Mouse (Mus musculus) urinary bladder, postnatal 4 days (tissue): ENCODE data around the gene Cysrt1.

ENCODE experiments used
- DNase-seq, 2 experiments: peaks; one replicate each; pipeline ENCODE4 v3.0.0; 2021 to 2022; ENCODE audit warnings: low spot score in 2 of 2

Cysrt1 gene

DNA sequence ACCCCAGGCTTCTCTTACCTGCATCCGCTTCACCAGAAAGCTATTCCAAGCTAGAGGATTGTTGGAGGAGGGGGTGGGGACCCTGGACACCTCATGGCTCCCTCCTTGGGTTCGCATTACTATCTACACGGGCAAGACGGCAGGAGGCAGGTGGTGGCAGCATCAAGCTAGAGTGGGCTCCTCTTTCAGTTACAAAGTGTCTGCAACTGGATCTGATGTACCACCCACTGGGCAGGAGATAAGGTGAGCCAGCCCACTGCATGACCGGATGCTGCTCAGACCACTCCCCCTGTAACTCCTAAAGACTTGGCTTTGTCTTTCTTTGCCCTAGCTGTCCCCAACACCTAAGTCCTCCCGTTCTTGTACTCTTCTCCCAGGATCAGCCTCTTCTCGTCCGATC lies 5.6 kb downstream of the Cysrt1 start, which contains the start of gene Rnf224:
TSS of gene Rnf224 (minus strand) at position 174 of the 400 bp plus-strand sequence.
- DNase-seq: no peak

- no peak for DNase-seq
Measured at GRCm38 (mm10) chr2:25234551-25235220, 7.6 kb downstream of the Cysrt1 start.

- no peak for DNase-seq
Measured at GRCm38 (mm10) chr2:25234050-25234449, 8.2 kb downstream of the Cysrt1 start, which contains the start of gene Slc34a3. TSS of gene Slc34a3 (minus strand) at chr2:25234364.

GRCm38 (mm10) chr2:25233421-25233820 lies 8.8 kb downstream of the Cysrt1 start:
- DNase-seq: no peak

- DNase-seq: no peak
Measured at GRCm38 (mm10) chr2:25231038-25231437, 11.2 kb downstream of the Cysrt1 start.

GRCm38 (mm10) chr2:25230581-25230980 lies 11.7 kb downstream of the Cysrt1 start:
- no peak for DNase-seq

GRCm38 (mm10) chr2:25229582-25229981 lies 12.7 kb downstream of the Cysrt1 start:
- DNase-seq: no peak

DNA sequence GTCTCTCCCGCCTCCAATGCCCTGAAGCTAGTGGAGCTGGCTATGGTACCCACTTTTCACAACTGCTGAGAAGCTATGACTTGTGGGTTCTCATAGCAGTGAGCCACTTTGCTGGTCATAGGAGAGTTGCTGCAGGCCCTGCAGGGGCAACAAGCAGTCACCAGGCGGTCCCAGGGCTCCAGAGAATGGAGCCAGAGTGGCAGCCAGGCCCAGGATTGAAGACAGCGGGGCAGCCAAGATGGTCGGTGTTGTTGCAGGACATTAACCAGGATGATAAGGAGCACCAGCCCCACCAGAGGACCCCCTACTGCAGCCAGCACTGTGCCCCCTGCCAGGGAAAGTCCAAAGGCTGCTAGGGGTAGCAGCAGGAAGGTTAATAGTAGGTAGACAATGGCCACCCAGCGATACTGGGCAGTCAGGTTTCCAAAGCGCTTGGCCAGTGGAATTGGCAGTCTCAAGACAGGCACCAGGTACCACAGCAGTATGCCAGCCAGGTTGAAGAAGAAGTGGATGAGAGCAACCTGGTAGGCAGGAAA lies 13.2 kb downstream of the Cysrt1 start:
- DNase-seq: no peak

GRCm38 (mm10) chr2:25228431-25228889 lies 13.8 kb downstream of the Cysrt1 start:
- peak; percentile 84 to 86 for DNase-seq

GRCm38 (mm10) chr2:25227406-25227805 lies 14.8 kb downstream of the Cysrt1 start:
- DNase-seq: no peak

DNA sequence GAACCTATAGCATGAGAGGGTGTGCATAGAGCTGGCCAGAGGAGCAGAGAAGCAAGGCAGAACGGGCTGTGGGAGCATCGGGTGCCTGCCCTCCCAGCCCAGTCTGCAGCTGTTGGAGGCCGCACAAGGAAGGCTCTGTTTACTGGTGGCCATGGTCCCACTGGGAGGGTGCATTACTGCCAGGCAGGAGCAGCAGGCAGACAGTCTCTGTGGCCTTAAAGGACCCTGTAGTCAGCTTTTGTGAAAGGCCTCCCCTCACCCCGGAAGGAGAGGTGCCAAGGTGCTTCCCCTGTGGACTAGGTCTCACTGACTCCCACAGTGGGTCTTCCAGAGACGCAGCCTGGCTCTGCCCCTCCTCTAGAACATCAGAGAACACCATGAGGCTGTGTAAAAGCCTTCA lies 15.4 kb downstream of the Cysrt1 start:
- no peak for DNase-seq

DNA sequence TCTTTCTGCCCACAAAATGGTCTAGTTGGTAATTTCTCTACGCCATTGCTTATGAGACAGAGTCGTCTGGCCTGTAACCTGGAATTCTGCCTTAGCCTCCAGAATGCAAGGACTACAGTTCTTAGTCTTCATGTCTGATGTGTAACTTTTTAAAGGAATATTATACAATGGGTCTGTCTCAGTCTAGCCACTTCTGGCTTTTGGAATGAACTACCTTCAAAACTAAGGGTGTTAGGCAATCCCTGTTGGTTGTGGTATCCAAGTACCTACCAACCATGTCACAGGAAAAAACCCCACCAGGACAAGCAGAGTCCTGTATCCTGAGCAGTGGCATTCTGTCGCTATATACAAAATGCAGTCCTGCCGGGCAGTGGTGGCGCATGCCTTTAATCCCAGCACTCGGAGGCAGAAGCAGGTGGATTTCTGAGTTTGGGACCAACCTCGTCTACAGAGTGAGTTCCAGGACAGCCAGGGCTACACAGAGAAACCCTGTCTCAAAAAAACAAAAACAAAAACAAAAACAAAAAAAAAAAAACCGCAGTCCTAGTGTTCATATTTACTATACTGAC lies 16.4 kb downstream of the Cysrt1 start:
- DNase-seq: no peak

- DNase-seq: peak; percentile 97 to 99
Measured at GRCm38 (mm10) chr2:25224766-25225752, 17.2 kb downstream of the Cysrt1 start.

- DNase-seq: no peak
Measured at GRCm38 (mm10) chr2:25224492-25224765, 17.8 kb downstream of the Cysrt1 start, which contains the start of gene Tubb4b. TSS of gene Tubb4b (minus strand) at chr2:25224702.

DNA sequence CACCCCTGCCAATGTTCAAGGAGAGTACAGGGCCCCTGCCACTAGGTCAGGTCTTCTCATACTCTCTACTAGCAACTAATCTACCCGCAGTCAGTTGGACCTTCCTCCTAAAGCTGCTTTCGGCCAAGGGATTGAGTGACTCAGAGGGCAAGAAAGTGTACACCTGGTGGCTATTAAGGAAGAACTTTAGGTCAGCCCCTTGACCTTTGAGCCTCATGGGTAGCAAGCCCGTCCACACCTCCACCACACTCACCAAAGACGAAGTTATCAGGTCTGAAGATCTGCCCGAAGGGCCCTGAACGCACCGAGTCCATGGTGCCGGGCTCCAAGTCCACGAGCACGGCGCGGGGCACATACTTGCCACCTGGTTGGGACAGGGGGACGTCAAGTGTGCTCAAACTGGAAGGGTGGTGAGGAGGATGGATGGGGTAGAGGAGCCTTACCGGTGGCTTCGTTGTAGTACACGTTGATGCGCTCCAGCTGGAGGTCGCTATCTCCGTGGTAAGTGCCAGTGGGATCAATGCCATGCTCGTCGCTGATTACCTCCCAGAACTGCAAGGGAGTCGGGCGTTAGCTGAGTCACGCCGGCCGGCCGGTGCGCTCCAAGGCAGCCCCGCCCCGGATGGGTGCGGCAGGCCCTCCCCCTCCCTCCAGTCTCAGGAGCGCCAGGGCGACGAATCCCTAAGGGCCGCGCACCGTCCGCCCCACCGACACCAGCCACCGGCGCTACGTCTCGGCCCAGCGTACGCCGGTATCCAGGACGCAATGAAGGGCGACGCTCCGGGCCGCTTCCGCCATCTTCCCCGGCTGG lies 18.4 kb downstream of the Cysrt1 start:
- peak; percentile 73 to 83 for DNase-seq

DNA sequence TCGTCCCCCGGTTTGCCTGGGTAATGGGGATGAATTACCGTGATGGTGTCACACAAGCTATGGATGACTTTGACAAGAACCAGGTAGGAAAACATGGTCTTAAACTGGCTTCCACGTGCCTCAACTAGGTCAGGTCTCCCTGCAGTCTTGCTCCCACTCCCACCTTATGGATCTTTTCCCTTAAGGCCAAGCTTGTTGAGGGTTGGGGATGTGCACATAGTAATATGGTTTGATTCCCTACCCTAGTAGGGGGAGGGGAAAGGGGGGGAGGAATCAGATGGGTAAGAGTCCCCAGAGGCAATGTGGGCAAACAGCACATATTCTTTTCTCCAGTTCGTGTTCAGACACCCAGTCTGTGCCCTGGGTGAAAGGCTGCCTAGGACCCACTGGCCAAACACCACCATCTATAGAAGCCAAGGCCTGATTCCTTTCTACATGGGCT lies 20.9 kb downstream of the Cysrt1 start:
- DNase-seq: no peak

DNA sequence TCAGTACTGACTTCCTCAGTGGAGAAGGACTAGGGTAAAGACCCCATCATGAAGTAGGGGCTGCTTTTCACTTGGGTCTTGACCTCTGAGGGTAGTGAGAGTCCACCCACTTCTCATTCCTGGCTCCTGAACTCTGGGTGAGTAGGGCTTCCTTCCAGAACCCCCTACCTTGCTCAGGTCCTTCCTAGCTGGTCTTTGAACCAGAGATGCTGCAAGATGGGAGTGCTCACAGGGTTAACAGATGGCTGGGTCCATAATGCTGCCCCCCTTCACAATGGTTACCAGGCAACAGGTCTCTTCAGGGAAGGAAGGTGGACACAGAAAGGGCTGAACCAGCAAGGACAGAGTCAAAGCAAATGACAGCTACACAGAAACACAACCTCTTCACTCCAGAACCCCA lies 23.8 kb downstream of the Cysrt1 start, which contains the start of gene Fam166a:
TSS of gene Fam166a (plus strand) at position 301 of the 400 bp plus-strand sequence.
- no peak for DNase-seq

DNA sequence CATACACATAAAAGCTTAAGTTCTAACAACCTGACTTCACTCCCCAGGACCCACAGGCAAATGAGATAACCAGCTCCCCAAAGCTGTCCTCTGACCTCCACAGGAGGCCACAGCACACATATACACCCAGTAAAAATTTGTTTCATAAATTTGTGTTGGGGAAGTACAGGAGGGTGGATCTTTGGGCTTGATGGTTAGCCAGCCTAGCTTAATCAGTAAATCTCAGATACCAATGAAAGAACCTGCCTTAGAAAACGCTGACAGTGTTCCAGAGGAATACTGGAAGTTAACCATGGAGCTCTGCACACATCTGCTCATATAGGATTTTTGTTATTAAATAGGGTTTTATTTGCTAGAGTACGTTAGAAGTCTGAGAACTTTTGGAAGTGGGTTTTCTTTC lies 24.6 kb downstream of the Cysrt1 start:
- DNase-seq: no peak

- DNase-seq: no peak
Measured at GRCm38 (mm10) chr2:25214444-25214843, 27.8 kb downstream of the Cysrt1 start, which contains the start of gene Stpg3. TSS of gene Stpg3 (minus strand) at chr2:25214637.

DNA sequence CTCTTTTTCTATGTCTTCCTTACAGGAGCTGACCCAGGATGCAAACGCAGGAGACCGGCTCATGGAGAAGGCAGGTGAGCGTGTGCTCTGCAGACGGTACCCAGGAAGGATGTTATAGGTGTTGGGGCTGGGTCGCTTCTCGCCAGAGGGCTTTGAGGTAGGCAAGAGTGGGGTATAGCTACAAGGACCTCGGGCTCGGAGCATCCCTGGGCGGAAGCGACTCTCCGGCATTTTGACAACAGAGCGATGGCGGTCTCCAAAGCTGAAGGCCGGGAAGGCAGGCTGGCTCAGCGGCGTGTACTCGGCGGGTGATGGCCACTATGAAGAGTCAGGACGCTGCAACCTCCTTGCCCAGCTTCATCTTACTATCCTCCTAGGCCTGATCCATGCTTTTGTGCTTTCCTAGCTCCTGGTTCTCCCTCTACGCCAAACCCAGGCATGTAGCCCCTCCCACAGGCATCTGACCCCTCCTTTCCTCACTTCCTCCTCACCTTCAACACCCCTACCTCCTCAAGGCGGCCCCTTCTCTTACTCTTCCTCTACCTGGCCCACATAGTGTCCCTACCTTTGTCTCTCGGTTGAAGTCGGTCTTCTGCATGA lies 28.9 kb downstream of the Cysrt1 start:
- no peak for DNase-seq
